Mouse (Mus musculus) stomach, embryonic 16.5 days (tissue): ENCODE results near the gene Acvr2b. TPM values are rescaled to one million over a fixed set of nuclear protein-coding genes. Genes with fewer than 3 reads are reported as not detected.

Source experiments
- ATAC-seq: fragments of 200-750 bp; cut with Nextera tagmentation; 2 replicates; pipeline ENCODE4 v1.8.0; 2017; ENCODE audit warnings: moderate number of reproducible peaks, moderate TSS enrichment; ENCODE audit not compliant: insufficient read depth, low FRiP score
- H3K27ac ChIP-seq: fragments of 300-500 bp; sonication (generic); 2 replicates; pipeline ENCODE4 v1.5.1; 2014; ENCODE audit warnings: low read length
- H3K27me3 ChIP-seq: fragments of 300-500 bp; sonication (generic); 2 replicates; pipeline ENCODE4 v1.6.1; 2014; ENCODE audit warnings: low read length, control low read depth, mixed read lengths; ENCODE audit not compliant: control insufficient read depth, insufficient read depth
- H3K36me3 ChIP-seq: fragments of 300-500 bp; sonication (generic); 2 replicates; pipeline ENCODE4 v1.6.1; 2014; ENCODE audit warnings: low read length; ENCODE audit not compliant: control insufficient read depth, insufficient read depth
- H3K4me1 ChIP-seq: fragments of 300-500 bp; sonication (generic); 2 replicates; pipeline ENCODE4 v1.6.1; 2014; ENCODE audit warnings: low read length, control low read depth, mixed read lengths; ENCODE audit not compliant: control insufficient read depth, insufficient read depth
- H3K4me2 ChIP-seq: fragments of 300-500 bp; sonication (generic); 2 replicates; pipeline ENCODE4 v1.6.1; 2014; ENCODE audit warnings: low read depth, low read length, mixed read lengths
- H3K4me3 ChIP-seq: fragments of 300-500 bp; sonication (generic); replicated peaks from 2 replicates; pipeline ENCODE4 v1.5.1; 2014; ENCODE audit warnings: mild to moderate bottlenecking, low read length
- H3K9ac ChIP-seq: fragments of 300-500 bp; sonication (generic); 2 replicates; pipeline ENCODE4 v1.6.1; 2014; ENCODE audit warnings: low read length
- H3K9me3 ChIP-seq: fragments of 300-500 bp; sonication (generic); replicated peaks from 2 replicates; pipeline ENCODE4 v1.6.1; 2016; ENCODE audit warnings: low read length, control low read depth; ENCODE audit not compliant: control insufficient read depth
- WGBS: fragments of 180-500 bp; shearing (Covaris S2); extraction: QIAGEN DNeasy Blood & Tissue Kit; methylation state at CpG from one replicate; pipeline ENCODE4 v1.1.7; 2014; 5-methylcytosine and 5-hydroxymethylcytosine counted together
- polyA plus RNA-seq: library from polyadenylated mRNA; unstranded; fragments of >200 nt; fragmentation: Nextera tagmentation; extraction: Ambion mirVana; gene quantifications from 2 replicates; pipeline ENCODE4 v1.2.1, GENCODE M21; 2015

Acvr2b gene
- polyA plus RNA-seq, 1 experiment from 2014 or later: 6.8 TPM

GRCm38 (mm10) chr9:119425217-119425975, 23.5 kb downstream of the Acvr2b start:
- peak overlapping the region; percentile 74 for H3K27ac ChIP-seq

GRCm38 (mm10) chr9:119425976-119426415, 24.1 kb downstream of the Acvr2b start:
- no peak for ATAC-seq
- H3K4me2 ChIP-seq: no peak overlapping the region
- no peaks in the 10 kb centered on the region for H3K27me3 ChIP-seq
- H3K4me1 ChIP-seq: peaks cover 32% of the 10 kb centered on the region
- WGBS: 81% methylated on average over 13 of the region's 13 CpGs
- no peaks in the 10 kb centered on the region for H3K36me3 ChIP-seq
- H3K27ac ChIP-seq: peak overlapping the region; percentile 74
- H3K4me3 ChIP-seq: no peak overlapping the region
- no peaks in the 10 kb centered on the region for H3K9me3 ChIP-seq
- H3K9ac ChIP-seq: peak overlapping the region; percentile 44; the same call in 1 of the 2 replicates

More at GRCm38 (mm10) chr9:119425217-119425975, 23.5 kb downstream of the Acvr2b start:
- peak; percentile 92 for ATAC-seq
- H3K4me3 ChIP-seq: no peak overlapping the region
- no peaks in the 10 kb centered on the region for H3K36me3 ChIP-seq
- H3K27me3 ChIP-seq: no peaks in the 10 kb centered on the region
- no peaks in the 10 kb centered on the region for H3K9me3 ChIP-seq
- 18% methylated on average over 7 of the region's 7 CpGs for WGBS
- peaks cover 32% of the 10 kb centered on the region for H3K4me1 ChIP-seq
- peak overlapping the region; percentile 8; the same call in 1 of the 2 replicates for H3K4me2 ChIP-seq
- H3K9ac ChIP-seq: peak overlapping the region; percentile 42

DNA sequence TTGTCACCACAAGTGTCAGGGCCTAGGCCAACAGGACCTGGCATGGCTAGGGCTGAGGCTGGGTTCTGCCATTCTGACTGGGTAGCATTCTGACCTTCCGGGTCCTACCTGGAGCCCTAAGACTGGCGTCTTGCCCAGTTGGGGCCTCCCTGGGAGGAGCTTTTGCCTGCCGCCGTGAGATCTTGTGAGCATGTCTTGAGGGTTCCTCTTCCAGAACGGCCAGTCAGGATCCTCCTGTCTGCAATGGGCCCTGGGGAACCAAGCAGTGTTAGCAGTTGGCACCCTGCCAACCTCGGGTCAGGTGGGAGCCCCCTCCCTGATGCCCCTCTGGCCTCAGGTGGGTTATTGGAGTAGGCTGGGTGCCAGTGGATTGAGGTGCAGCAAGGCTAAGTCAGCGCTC, 24.6 kb downstream of the Acvr2b start:
- Histone ChIP-seq H3K9me3 (no peaks in the 10 kb centered on the region), H3K27ac (peak overlapping the region; percentile 74), H3K4me2 (no peak overlapping the region), H3K4me3 (no peak overlapping the region), H3K36me3 (no peaks in the 10 kb centered on the region), H3K27me3 (no peaks in the 10 kb centered on the region), H3K9ac (0 out of 2 replicates have a peak overlapping the region, but pooled peaks have one; percentile 44), H3K4me1 (peaks cover 32% of the 10 kb centered on the region)
- ATAC-seq: peak; percentile 32; the same call in 1 of the 2 replicates
- 55% methylated on average over 7 of the region's 7 CpGs for WGBS

- 44% methylated on average over 7 of the region's 7 CpGs for WGBS
- no peak overlapping the region for H3K27ac ChIP-seq
- H3K4me3 ChIP-seq: no peak overlapping the region
- no peaks in the 10 kb centered on the region for H3K9me3 ChIP-seq
- H3K36me3 ChIP-seq: 0 out of 2 replicates have a peak, but pooled peaks cover 3% of the 10 kb centered on the region
- no peaks in the 10 kb centered on the region for H3K27me3 ChIP-seq
- no peak overlapping the region for H3K9ac ChIP-seq
- H3K4me1 ChIP-seq: peaks cover 19% of the 10 kb centered on the region
- H3K4me2 ChIP-seq: no peak overlapping the region
- peak; percentile 70; the same call in 1 of the 2 replicates for ATAC-seq
These were observed 28.4 kb downstream of the Acvr2b start for GRCm38 (mm10) chr9:119430311-119430710.

- no peaks in the 10 kb centered on the region for H3K4me1 ChIP-seq
- H3K27ac ChIP-seq: no peak overlapping the region
- 67% methylated on average over 2 of the region's 2 CpGs for WGBS
- no peak; the same call in 1 of the 2 replicates for ATAC-seq
- no peaks in the 10 kb centered on the region for H3K27me3 ChIP-seq
- no peaks in the 10 kb centered on the region for H3K9me3 ChIP-seq
- H3K4me3 ChIP-seq: no peak overlapping the region
- H3K9ac ChIP-seq: no peak overlapping the region; the same call in 1 of the 2 replicates
- no peak overlapping the region for H3K4me2 ChIP-seq
- peaks cover 3% of the 10 kb centered on the region; the same call in 1 of the 2 replicates for H3K36me3 ChIP-seq
These were observed 33.9 kb downstream of the Acvr2b start for GRCm38 (mm10) chr9:119435855-119436254.

GRCm38 (mm10) chr9:119438065-119438464, 36.1 kb downstream of the Acvr2b start:
- Histone ChIP-seq H3K9me3 (no peaks in the 10 kb centered on the region), H3K36me3 (peaks cover 3% of the 10 kb centered on the region; the same call in 1 of the 2 replicates), H3K4me3 (no peak overlapping the region), H3K4me1 (no peaks in the 10 kb centered on the region), H3K27ac (no peak overlapping the region), H3K9ac (no peak overlapping the region), H3K4me2 (no peak overlapping the region), H3K27me3 (no peaks in the 10 kb centered on the region)
- 89% methylated on average over 12 of the region's 12 CpGs for WGBS
- no peak for ATAC-seq

DNA sequence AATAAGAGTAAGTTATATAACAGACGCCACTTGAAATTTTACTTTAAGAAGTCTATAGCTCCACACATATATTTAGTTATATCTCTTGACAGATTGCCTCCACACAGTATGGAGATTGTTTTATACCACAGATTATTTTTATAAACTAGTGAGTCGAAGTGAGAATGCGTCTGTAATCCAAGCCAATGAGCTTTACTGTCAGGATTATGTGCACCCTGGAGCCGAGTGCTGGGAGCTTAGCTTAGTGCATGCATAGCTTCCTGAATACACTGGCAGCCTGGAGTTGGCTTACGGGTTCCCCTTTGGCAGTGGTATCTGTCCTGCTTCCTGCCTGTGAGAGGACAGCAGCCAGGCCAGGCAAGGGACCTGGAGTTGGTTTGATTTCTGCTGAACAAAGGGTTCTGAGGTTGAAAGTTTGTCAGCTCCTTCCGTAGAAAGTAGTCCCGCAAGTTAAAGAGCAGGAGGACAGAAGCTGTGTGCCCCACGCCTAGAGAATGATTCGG, 36.6 kb downstream of the Acvr2b start:
- Histone ChIP-seq H3K4me3 (no peak overlapping the region), H3K27ac (no peak overlapping the region), H3K27me3 (no peaks in the 10 kb centered on the region), H3K9me3 (no peaks in the 10 kb centered on the region), H3K4me2 (no peak overlapping the region), H3K4me1 (no peaks in the 10 kb centered on the region), H3K9ac (no peak overlapping the region), H3K36me3 (peaks cover 3% of the 10 kb centered on the region; the same call in 1 of the 2 replicates)
- 88% methylated on average over 9 of the region's 9 CpGs for WGBS
- no peak for ATAC-seq

DNA sequence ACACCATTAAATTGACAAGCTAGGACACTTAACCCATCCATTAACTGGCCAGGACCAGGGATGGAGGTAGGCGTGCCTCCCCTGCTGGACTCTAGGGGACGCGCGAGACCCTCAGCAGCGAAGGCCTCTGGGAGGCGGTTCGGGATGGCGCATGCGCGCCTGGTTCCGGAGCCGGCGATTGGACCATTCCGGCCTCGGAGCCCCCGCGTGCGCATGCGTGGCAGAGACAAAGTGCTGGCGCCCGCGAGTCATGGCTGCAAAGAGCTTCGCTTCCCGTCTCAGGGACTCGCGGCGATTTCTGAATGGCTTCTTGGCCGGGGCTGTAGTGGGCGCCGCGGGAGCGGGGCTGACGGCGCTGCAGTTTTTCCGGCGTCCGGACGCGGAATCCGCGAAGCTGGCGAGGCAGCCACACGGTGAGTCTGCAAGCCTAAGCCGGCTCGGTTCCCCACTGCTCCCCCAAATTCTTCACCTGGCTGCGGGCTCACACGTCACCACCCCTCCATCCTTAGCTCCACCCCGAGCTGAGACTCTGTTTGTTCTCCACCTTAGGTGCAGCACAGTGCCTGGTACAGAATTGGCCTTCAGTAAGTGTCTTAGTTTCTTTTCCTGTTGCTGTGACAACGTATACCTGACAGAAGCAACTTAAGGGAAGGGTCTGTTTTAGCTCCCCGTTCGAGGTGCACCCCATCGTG, 43.0 kb downstream of the Acvr2b start, which contains the start of gene Exog:
Gene Exog, plus strand, starts transcription at position 206 of the 692 bp plus-strand sequence.
- H3K4me2 ChIP-seq: peak within 1 kb of the TSS; percentile 94
- peaks cover 11% of the 10 kb centered on the region for H3K36me3 ChIP-seq
- H3K27me3 ChIP-seq: no peaks in the 10 kb centered on the region
- under 1% methylated on average over 52 of the region's 52 CpGs for WGBS
- peak within 1 kb of the TSS; percentile 90 for H3K27ac ChIP-seq
- H3K9ac ChIP-seq: peak within 1 kb of the TSS; percentile 95
- H3K9me3 ChIP-seq: no peaks in the 10 kb centered on the region
- peaks cover 10% of the 10 kb centered on the region for H3K4me1 ChIP-seq
- peak within 1 kb of the TSS; percentile 94 for H3K4me3 ChIP-seq
- ATAC-seq: peak; percentile 92
